Mouse (Mus musculus) lung, adult 18-20 months (tissue): ENCODE results near the gene Trim66.

ENCODE experiments used
- DNase-seq, 2 experiments: peaks; one replicate each; pipeline ENCODE4 v3.0.0; 2022; ENCODE audit warnings: mixed read lengths in 2 of 2

The Trim66 gene

DNA sequence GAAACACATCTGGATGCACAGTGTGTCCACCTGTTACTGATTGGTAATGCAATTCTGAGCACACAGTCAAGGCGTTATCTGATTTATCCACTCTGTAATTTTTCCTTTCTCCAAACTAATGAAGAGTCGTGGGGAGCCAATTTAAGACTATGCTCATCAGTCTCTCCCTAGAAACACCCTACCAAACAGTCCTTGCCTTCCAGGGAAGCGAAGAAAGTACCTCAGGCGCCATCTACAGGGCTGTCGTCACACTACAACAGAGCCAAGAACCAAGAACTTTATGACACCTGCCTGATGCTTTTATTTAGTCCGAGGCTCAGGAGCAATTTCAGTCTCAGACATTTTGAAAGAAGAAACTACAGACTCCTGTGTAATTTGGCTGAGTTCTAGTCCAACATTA is 62.9 kb downstream of the Trim66 start:
- peak; percentile 33 to 62 for DNase-seq

DNA sequence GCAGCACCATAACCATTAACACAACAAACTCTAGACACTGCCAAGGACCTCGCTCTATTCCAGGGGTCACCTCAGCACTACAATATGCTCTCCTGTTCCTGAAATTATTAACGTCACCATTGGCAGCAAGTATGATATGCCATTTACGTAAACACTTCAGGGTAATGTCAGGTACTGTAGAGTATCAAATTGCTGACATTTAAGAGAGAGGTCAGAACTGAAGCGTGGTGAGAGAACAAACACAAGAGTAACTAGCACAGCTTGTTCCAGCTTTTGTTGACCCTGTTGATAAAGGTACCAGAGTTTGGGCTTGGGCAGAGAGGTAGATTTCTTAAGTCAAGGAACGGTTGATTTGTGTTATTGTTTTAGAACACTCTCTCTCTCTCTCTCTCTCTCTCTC is 65.2 kb downstream of the Trim66 start:
- DNase-seq = peak in 1 of 2 experiments; percentile 71

DNA sequence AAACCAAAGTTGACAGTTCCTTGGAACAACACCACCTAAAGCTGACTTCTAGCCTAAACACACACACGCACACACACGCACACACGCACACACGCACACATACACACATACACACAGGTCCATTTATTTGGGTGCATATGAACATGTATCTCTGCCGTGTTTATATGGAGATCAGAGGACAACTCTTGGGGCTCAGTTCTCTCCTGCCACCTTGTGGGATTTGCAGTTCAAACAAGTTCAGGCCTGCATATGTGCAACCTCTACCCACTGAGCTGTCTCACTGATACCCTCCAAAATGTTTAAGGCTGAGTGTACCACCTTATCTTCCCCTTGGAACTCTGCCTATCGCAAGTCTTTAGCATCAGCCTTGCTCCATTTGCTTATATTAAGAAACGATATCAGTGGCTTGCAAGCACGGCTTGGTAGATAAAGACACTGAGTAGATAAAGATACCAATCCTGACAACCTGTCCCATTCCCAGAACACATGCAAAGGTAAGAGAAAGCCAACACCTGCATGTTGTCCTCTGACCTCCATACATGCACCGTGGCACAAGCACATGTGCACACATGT is 67.2 kb downstream of the Trim66 start:
- peak in 1 of 2 experiments; percentile 17 for DNase-seq

DNA sequence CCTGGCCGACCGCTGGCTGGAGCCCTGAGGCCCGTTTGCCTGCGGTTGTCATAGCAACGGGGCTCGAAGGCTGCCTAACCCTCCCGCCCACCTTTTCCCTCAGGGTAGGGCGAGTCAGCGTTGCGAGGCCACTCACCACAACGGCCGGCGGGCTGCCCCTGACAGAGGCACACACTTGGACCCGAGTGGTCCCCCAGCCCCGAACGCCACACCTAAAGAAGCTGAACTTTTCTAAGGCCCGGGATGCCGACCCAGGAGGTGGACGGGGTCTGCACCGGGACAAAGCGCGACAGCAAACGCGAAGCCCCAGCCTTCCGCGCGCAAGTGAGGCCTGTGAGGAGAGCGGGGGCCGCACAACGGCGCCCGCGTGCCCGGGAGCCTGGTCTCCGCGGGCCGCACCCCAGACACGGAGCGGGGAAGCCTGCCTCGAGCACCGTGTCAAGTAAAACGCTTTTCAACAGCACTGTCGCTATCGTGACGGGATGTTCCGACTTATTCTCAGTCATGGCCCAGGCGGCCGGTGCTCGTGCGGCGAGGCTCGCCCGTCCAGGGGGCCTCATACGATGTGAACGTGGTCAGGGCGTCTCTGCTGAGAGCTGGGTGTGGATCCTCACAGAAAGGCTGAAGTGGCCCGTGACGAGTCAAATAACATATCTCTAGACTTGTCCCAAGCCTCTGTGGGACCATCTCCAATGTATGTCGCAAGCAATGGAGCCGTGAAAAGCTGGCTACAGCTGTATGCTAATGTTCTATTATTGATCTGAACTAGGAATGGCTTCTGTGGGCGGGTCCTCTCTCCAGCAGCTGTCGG is 68.9 kb downstream of the Trim66 start, which contains the start of gene Stk33:
Stk33 (minus strand) TSS at position 301 of the 811 bp plus-strand sequence.
- DNase-seq = peak; percentile 44 to 76

DNA sequence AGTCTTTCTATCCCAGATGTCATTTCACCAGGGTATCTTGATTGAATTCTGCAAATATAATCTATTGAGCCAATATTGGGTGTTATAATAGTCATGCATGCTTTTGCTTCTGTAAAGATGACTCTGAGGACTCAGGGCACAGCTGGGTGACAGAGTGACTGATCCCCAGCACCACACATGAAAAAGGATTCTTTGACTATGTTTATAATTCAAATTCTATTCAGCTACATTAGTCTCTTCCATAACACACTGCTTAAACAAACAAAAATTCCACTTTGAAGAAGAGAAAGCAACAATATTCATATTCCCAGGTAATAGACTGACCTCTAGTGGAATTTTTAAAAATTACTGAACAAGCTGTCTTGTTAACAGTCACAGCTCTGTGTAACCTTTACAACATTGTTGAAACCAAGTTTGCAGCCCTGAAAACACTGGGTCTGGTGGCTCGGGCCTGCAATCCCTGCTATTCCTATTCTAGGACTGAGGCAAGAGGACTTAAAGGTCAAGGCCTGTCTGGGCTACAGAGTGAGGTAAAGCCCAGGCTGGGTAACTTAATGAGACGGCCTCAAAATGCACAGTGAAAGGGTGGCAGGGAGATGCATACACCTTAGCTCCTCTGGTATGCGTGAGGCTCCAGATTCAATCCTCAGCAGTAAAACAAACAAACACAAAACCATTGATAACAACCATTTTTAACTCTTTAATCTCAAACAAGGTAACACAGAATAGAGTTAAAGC is 83.3 kb downstream of the Trim66 start:
- DNase-seq = no peak

DNA sequence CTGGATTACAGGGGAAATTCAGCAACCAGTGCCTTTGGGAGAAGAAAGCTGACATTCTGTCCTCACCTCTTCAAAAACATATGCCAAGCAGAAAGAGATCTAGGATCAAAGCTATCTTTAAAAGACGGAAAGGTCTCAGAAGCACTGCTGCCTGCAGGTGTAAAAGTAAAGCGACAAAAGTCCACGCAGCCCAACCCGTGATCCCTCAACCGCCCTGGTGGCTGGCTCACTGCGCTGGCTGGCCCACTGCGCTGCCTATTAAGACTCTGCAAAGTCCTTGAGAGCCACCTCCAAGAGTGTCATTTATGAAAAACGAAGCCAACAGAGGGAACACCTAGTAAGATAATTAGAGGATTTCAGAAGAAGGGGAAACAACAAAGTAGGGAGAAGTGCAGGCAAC is 85.1 kb downstream of the Trim66 start:
- DNase-seq = no peak

DNA sequence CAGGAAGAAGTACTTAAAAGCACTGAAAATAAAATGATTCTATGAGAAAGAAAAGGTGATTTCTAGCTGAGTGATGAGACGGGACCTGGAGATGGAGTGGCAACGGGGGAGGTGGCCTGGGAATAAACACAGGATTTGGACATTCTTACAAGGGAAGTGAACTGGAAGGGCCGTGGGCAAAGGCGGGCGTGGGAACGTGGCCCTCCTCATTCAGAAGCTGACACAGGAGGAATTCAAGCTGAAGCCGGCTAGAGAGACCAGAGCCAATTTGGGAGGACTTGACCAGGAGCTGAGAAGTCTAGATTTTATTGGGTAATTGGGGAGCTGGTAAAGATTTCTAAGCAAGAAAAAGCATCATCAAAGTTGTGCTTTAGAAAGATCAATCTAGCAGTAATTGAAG is 102.4 kb downstream of the Trim66 start:
- no peak for DNase-seq

DNA sequence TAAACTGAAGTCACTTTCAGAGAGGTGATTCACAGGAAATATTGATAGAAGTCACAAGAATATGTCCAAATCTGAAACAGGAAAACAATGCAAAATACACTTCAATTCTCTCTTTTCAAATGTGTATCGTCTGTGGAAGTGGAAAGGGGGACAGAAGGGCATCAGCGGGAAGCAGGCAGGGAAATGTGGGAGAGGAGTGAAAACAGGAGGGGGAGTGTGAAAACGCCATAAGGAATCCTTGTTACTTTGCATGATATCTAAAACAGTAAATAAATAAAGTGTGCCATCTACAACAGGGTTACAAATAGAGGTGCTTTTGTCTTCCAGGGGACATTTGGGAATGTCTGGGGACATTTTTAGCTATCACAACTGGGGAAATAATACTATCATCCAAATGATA is 108.6 kb downstream of the Trim66 start:
- DNase-seq = no peak
